Mouse (Mus musculus) forebrain, embryonic 10.5 days (tissue): ENCODE measurements around the gene Zfp988. TPM values are rescaled to one million over a fixed set of nuclear protein-coding genes. Genes with fewer than 3 reads are reported as not detected.
"Not testable (repeated sequence)": the region's sequence is repeated elsewhere in the genome, so short reads cannot be mapped to it uniquely, and the experiment has no call there.

Experiments
- DNase-seq: peaks from one replicate; pipeline ENCODE4 v3.0.0-alpha.2; 2017; ENCODE audit warnings: low spot score; ENCODE audit errors: extremely low spot score
- H3K27ac ChIP-seq: fragments of 300-500 bp; sonication (generic); 2 replicates; pipeline ENCODE4 v1.5.1; 2016; ENCODE audit warnings: mild to moderate bottlenecking
- H3K27me3 ChIP-seq: fragments of 300-500 bp; sonication (generic); 2 replicates; pipeline ENCODE4 v1.6.1; 2016; ENCODE audit warnings: mild to moderate bottlenecking; ENCODE audit not compliant: poor library complexity, severe bottlenecking
- H3K36me3 ChIP-seq: fragments of 300-500 bp; sonication (generic); replicated peaks from 2 replicates; pipeline ENCODE4 v1.6.1; 2016; ENCODE audit warnings: mild to moderate bottlenecking, moderate library complexity
- H3K4me1 ChIP-seq: fragments of 300-500 bp; sonication (generic); 2 replicates; pipeline ENCODE4 v1.6.1; 2016
- H3K4me3 ChIP-seq: fragments of 300-500 bp; sonication (generic); 2 replicates; pipeline ENCODE4 v1.5.1; 2016; ENCODE audit warnings: mild to moderate bottlenecking, moderate library complexity
- H3K9me3 ChIP-seq: fragments of 300-500 bp; sonication (generic); 2 replicates; pipeline ENCODE4 v1.6.1; 2016; ENCODE audit warnings: mild to moderate bottlenecking, moderate library complexity
- WGBS: fragments of 180-500 bp; shearing (Covaris S2); methylation state at CpG from one replicate; pipeline ENCODE4 v1.1.7; 2016; 5-methylcytosine and 5-hydroxymethylcytosine counted together
- polyA plus RNA-seq: library from polyadenylated mRNA; unstranded; fragments of >200 nt; fragmentation: Nextera tagmentation; extraction: Ambion mirVana; gene quantifications from 2 replicates; pipeline ENCODE4 v1.2.1, GENCODE M21; 2016

The Zfp988 gene
- polyA plus RNA-seq, 1 experiment from 2014 or later, result not detected

DNA sequence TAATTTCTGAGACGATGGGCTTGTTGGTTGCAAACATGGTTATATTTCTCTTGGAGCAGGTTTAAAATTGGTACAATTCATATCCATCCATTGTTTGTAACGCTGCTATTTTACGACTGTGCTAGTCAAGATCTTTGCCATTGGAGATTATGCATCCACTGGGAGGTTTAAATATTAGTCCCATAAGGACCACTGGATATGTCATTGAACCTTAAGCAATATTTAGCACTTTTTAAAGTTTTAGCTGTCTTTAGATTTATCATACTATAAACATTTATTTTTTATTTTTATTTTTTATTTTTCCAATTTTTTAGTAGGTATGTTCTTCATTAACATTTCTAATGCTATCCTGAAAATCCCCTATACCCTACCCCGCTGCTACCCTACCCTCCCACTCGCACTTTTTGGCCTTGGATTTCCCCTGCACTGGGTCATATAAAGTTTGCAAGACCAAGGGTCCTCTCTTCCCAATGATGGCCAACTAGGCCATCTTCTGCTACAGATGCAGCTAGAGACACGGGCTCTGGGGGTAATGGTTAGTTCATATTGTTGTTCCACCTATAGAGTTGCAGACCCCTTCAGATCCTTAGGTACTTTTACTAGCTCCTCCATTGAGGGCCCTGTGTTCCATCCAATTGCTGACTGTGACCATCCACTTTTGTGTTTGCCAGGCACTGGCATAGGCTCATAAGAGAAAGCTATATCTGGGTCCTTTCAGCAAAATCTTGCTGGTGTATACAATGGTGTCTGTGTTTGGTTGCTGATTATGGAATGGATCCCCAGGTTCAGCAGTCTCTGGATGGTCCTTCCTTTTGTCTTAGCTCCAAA lies 31.1 kb downstream of the Zfp988 start:
- not testable (repeated sequence) for H3K27me3 ChIP-seq, H3K27ac ChIP-seq, H3K4me1 ChIP-seq, H3K4me3 ChIP-seq, H3K36me3 ChIP-seq
- DNase-seq, result peak; percentile 18
- H3K9me3 ChIP-seq, result peaks cover 83% of the 10 kb centered on the region
- WGBS, result 69% methylated on average over 6 of the region's 6 CpGs

DNA sequence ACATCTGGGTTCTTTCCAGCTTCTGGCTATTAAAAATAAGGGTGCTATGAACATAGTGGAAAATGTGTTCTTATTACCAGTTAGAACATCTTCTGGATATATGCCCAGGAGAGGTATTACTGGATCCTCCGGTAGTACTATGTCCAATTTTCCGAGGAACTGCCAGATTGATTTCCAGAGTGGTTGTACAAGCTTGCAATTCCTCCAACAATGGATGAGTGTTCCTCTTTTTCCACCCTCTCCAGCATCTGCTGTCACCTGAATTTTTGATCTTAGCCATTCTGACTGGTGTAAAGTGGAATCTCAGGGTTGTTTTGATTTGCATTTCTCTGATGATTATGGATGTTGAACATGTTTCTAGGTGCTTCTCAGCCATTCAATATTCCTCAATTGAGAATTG lies 32.0 kb downstream of the Zfp988 start:
- not testable (repeated sequence) for H3K4me3 ChIP-seq, H3K27ac ChIP-seq, H3K36me3 ChIP-seq, H3K4me1 ChIP-seq, DNase-seq, H3K27me3 ChIP-seq
- 94% methylated on average over 2 of the region's 2 CpGs for WGBS
- peaks cover 83% of the 10 kb centered on the region for H3K9me3 ChIP-seq

DNA sequence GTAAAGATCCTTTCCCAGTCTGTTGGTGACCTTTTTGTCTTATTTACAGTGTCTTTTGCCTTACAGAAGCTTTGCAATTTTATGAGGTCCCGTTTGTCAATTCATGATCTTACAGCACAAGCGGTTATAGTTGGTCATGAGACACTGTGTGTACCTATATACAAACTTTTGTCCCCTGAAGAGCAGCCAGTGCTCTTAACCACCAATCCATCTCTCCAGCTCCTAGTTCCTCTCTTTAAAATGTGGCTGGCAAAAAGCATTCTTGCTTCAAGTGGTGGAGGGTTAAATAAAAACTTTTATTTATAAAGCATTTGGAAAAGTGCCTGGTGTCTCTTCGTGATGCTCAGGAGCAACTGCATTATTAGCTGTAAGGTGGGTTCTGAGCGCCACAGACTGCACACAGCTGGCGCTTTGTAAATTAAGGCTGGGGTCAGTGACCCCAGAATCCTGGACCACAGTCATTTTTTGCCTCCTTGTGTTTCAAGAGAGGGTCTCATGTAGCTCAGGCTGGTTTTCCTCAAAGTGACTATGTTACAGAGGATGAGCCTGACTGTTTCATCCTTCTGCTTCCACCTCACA lies 32.6 kb downstream of the Zfp988 start:
- Histone ChIP-seq H3K36me3 (no peaks in the 10 kb centered on the region), H3K9me3 (peaks cover 83% of the 10 kb centered on the region), H3K27ac (no peak overlapping the region), H3K4me1 (no peaks in the 10 kb centered on the region), H3K27me3 (no peaks in the 10 kb centered on the region), H3K4me3 (no peak overlapping the region)
- 75% methylated on average over 5 of the region's 5 CpGs for WGBS
- DNase-seq, result peak; percentile 16

DNA sequence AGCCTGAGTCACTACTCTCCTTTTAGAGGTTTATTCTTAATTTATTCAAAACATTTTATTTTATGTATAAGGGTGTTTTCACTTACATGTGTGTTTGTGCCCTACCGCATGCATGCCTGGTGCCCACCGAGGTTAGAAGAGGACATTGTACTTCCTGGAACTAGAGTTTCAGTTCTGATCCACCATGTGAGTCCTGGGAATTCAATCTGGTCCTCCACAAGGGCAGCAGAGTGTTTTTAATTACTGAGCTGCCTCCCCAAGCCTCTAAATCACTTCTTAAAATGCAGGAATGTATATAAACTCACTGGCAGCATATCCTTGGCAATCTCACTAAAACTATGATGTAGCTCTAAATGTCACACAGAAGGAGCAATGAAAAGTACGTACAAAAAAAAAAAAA lies 33.2 kb downstream of the Zfp988 start:
- not testable (repeated sequence) for H3K27ac ChIP-seq, H3K27me3 ChIP-seq, H3K4me3 ChIP-seq, DNase-seq, H3K36me3 ChIP-seq, H3K4me1 ChIP-seq
- 86% methylated on average over 3 of the region's 3 CpGs for WGBS
- peaks cover 83% of the 10 kb centered on the region for H3K9me3 ChIP-seq

DNA sequence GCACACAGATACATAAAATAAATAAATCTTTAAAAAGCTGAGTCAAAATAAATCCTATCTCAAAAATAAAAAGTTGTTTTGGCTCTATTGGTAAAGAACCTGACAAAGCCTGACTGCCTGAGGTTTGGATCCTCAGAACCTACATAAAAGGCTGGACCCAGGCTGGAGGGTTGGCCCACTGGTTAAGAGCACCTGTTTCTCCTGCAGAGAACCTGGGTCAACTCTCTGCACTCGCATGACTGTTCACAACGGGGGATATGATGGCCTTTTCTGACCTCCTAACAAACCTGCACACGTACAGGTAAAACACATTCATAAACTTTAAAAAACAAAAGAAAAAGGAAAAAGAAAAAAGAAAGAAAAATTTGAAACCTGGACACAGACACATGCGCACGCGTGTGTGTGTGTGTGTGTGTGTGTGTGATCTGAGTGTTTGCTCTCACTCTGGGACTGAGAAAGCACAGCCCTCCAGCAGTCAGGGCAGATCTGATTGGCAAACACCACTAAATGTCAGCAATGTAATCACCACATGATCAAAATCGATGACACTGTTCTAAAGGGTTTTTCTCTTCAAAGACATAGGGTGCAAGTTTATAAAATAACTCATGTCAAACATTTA lies 34.2 kb downstream of the Zfp988 start:
- H3K4me1 ChIP-seq, H3K27me3 ChIP-seq, H3K27ac ChIP-seq, H3K36me3 ChIP-seq, H3K4me3 ChIP-seq: not testable (repeated sequence)
- WGBS, result 73% methylated on average over 7 of the region's 7 CpGs
- DNase-seq, result peak; percentile 14
- peaks cover 81% of the 10 kb centered on the region for H3K9me3 ChIP-seq

DNA sequence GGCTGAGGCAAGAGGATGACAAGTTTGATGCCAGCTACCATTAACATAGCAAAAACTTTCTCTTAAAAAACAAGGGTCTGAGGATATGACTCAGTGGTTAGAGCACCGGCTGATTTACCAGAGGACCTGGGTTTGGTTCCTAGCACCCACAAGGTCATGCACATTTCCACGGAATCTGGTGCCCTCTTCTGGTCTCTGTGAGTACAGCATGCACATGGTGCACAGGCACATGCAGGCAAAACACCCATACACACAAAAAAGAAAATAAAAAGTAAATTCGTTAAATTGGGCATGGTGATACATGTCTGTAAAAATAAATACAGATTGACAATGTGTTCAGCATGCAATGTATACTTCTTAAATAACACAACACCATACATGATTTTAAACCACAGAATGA lies 34.8 kb downstream of the Zfp988 start:
- peaks cover 81% of the 10 kb centered on the region for H3K9me3 ChIP-seq

DNA sequence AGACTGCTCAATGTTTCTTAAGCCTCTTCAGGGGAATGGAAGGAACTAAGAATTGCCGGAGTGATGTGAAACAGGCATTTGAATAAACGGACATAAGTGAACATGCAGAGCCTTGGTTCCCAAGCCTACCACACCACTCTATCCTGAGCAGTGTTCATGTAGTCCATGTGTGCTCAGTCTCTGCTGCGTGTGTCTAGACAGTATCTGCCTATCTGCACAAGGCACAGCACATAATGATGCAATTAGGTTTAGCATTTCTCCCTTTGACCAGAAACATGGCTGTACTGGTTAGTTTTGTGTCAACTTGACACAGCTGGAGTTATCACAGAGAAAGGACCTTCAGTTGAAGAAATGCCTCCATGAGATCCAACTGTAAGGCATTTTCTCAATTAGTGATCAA lies 35.4 kb downstream of the Zfp988 start:
- not testable (repeated sequence) for H3K4me1 ChIP-seq, H3K27me3 ChIP-seq, H3K4me3 ChIP-seq, H3K36me3 ChIP-seq, H3K27ac ChIP-seq
- peak; percentile 12 for DNase-seq
- WGBS, result 85% methylated on average over 3 of the region's 3 CpGs
- peaks cover 77% of the 10 kb centered on the region for H3K9me3 ChIP-seq

More for the DNA sequence above, 34.8 kb downstream of the Zfp988 start:
- WGBS, result 71% methylated on average over 3 of the region's 3 CpGs
- peak; percentile 12 for DNase-seq
- not testable (repeated sequence) for H3K27ac ChIP-seq, H3K36me3 ChIP-seq, H3K4me1 ChIP-seq, H3K27me3 ChIP-seq, H3K4me3 ChIP-seq

DNA sequence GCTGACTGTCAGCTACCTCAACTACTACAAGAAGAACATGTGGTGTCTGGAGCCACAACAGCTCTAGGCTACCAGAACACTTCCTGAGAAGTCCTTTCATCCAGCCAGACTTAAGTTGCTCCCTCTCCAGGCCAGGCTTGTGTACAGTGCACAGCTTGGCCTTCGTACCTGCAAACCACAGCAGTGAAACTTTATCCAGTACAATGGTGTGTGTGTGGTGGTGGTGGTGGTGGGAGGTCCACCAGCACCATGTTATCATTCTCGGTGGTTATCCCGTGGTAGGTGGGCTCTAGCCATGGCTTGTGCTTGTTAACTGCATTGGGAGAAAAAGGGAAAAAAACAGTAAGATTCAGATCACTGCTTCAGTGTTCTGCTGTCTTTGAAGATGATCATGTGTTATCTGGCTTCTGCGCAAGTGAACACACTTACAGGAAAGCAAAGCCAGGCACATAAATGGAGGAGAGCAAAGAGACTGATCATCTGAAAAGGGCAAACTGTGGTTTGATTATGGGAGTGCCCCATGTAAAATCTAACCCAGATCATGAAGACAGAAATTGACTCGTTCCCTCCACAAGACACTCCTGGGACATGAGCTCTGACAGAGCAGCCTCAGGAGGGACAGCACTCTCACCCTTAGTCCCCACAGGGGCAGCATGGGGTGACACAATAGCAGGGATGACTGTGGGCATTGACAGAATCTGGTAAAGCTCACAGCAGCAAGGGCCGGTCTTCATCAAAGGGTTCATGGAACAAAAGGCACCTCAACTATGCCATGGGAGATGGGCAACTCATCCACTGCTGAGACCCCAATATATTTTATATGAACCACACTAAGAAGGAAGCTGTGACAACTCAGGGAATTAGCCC lies 37.8 kb downstream of the Zfp988 start:
- not testable (repeated sequence) for H3K27ac ChIP-seq, H3K36me3 ChIP-seq, H3K4me3 ChIP-seq, H3K4me1 ChIP-seq, H3K27me3 ChIP-seq
- H3K9me3 ChIP-seq, result peaks cover 74% of the 10 kb centered on the region
- WGBS, result 78% methylated on average over 6 of the region's 6 CpGs
- peak; percentile 18 for DNase-seq

DNA sequence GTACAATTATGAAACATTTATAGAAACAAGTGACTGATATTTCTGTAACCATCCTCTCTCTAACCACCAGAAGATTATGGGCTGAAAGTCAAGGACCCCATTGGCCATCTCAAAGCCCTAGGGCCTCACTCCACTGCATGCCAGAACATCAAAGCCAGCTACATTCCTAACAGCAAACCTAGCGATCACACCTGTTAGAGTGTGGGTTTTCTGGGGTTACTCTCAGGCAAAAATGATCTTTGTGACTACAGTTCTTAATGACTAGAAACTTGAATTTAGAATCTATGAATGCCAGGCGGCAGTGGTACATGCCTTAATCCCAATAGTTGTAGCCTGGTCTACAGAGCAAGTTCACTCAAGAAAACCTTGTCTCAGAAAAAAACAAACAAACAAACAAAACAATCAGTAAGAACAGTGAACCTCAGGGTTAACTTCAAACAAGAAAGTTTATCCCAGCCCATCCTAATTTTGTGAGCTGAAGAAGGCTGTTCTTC lies 39.6 kb downstream of the Zfp988 start:
- H3K9me3 ChIP-seq, result peaks cover 76% of the 10 kb centered on the region
- not testable (repeated sequence) for H3K36me3 ChIP-seq, H3K27ac ChIP-seq, H3K4me1 ChIP-seq, H3K4me3 ChIP-seq, H3K27me3 ChIP-seq, DNase-seq
- 87% methylated on average over 2 of the region's 2 CpGs for WGBS

DNA sequence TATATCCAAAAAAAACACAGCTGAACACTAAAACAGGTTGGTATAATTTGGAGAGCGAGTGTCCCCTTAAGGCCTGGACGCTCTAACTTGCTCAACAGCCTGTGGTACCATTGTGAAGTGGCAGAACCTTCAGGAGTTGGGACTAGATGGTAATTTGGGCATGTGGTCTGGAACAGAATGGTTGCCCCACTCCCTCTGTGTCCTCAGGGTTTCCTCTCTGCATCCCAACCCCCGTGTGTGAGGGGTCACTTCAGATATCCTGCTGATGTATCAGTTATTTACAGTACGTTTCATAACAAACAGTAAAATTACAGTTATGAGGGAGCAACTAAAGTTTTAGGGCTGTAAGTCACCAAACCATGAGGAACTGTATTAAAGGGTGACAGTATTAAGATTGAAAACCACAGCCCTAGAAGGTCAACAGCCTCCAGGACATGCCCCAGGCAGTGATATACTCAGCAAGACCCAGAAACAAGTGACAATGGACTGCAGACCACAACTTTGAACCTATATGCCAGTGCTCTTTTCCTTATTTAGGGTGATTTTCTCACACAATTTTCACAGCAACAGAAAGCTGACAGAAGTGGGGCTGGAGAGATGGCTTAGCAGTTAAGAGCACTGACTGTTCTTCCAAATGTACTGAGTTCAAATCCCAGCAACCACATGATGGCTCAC lies 41.0 kb downstream of the Zfp988 start:
- DNase-seq, result peak; percentile 9
- H3K9me3 ChIP-seq, result peaks cover 81% of the 10 kb centered on the region
- WGBS, result 80% methylated on average over 4 of the region's 4 CpGs

DNA sequence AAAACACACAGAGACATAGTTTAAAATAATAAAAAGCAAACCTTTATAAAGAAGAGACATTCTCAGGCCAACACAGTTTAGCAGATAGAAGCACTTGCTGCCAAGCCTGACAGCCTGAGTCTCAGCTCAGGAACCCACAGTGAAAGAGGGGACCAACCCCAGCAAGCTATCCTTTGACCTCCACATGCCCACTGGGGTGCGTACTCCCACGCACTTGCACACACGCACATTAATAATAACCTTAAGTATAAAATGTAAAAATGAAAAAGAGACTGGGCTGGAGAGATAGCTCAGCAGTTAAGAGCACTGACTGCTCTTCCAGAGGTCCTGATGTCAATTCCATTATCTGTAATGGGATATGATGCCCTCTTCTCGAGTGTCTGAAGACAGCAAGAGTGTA lies 41.8 kb downstream of the Zfp988 start:
- H3K27me3 ChIP-seq, H3K4me1 ChIP-seq, H3K36me3 ChIP-seq, H3K4me3 ChIP-seq, H3K27ac ChIP-seq: not testable (repeated sequence)
- peak; percentile 11 for DNase-seq
- peaks cover 83% of the 10 kb centered on the region for H3K9me3 ChIP-seq
- WGBS, result 73% methylated on average over 4 of the region's 4 CpGs

More for the DNA sequence above, 41.0 kb downstream of the Zfp988 start:
- H3K4me1 ChIP-seq, H3K36me3 ChIP-seq, H3K4me3 ChIP-seq, H3K27me3 ChIP-seq, H3K27ac ChIP-seq: not testable (repeated sequence)

DNA sequence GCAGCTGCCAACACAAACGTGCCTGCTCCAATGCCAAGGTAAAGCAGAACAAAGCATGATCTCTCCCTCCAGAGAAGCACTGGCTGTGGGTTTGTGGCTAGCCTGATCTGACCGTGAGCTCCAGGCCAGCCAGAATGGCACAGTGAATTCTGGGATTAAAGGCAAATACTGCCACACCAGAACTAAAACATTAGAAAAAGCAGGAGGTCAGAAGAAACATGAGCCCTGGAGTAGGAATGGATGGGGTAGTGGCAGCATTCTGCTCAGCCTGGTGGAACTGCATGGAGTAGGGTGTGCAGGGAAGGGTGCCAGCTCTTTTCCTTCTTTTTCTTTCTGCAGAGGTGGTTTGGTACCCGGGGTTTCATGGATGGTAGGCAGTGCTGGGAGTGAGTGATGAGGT lies 42.4 kb downstream of the Zfp988 start:
- not testable (repeated sequence) for H3K27me3 ChIP-seq, H3K4me1 ChIP-seq, DNase-seq, H3K4me3 ChIP-seq, H3K27ac ChIP-seq, H3K36me3 ChIP-seq
- 85% methylated on average over 2 of the region's 3 CpGs for WGBS
- peaks cover 83% of the 10 kb centered on the region for H3K9me3 ChIP-seq
